Mouse (Mus musculus) cerebellum, adult 2 months (tissue): ENCODE measurements around the gene Eefsec. TPM values are rescaled to one million over a fixed set of nuclear protein-coding genes. Genes with fewer than 3 reads are reported as not detected.

Experiments
- DNase-seq, 2 experiments: peaks; one replicate each; pipeline ENCODE4 v3.0.0; 2021
- H3K27ac ChIP-seq: fragments of 200-500 bp; 2 replicates; pipeline ENCODE4 v1.5.1; 2012; ENCODE audit warnings: low read length, control low read depth, inconsistent platforms; ENCODE audit not compliant: insufficient read depth
- H3K27me3 ChIP-seq: fragments of 200-500 bp; 2 replicates; pipeline ENCODE4 v1.6.1; 2012; ENCODE audit warnings: inconsistent platforms, mild to moderate bottlenecking, low read length, moderate library complexity; ENCODE audit not compliant: control insufficient read depth, insufficient read depth
- H3K4me1 ChIP-seq: fragments of 200-500 bp; 2 replicates; pipeline ENCODE4 v1.6.1; 2011; ENCODE audit warnings: low read length; ENCODE audit not compliant: control insufficient read depth, insufficient read depth
- H3K4me3 ChIP-seq: fragments of 200-500 bp; replicated peaks from 2 replicates; pipeline ENCODE3; 2011; ENCODE audit warnings: mild to moderate bottlenecking, low read depth, low read length, control low read depth; ENCODE audit not compliant: insufficient read depth
- CTCF ChIP-seq: fragments of 200-500 bp; IDR thresholded peaks from 2 replicates; pipeline ENCODE4 v1.5.1; 2011; ENCODE audit warnings: low read depth, mild to moderate bottlenecking, control low read depth, low read length, moderate library complexity, borderline replicate concordance; ENCODE audit not compliant: insufficient read depth
- POLR2A ChIP-seq: fragments of 200-500 bp; IDR thresholded peaks from 2 replicates; pipeline ENCODE4 v1.6.1; 2011; ENCODE audit warnings: low read length, control low read depth, borderline replicate concordance; ENCODE audit not compliant: insufficient read depth
- WGBS: fragments of 180-500 bp; shearing (Covaris S2); methylation state at CpG from one replicate; pipeline ENCODE4 v1.1.7; 2018; 5-methylcytosine and 5-hydroxymethylcytosine counted together
- polyA plus RNA-seq: library from polyadenylated mRNA; depleted of rRNA; stranded (reverse); fragments of >200 nt; gene quantifications from 2 replicates; pipeline ENCODE4 v1.2.3, GENCODE M21; 2012; rRNA removed

Gene Eefsec
- polyA plus RNA-seq, 1 experiment, result 17.0 TPM

- DNase-seq, result no peak
Observed at GRCm38 (mm10) chr6:88208321-88208720, 238.0 kb downstream of the Eefsec start.

GRCm38 (mm10) chr6:88207403-88208033 is 238.8 kb downstream of the Eefsec start:
- Histone ChIP-seq H3K4me1 (no peaks in the 10 kb centered on the region), H3K27me3 (no peaks in the 10 kb centered on the region; the same call in 1 of the 2 replicates), H3K27ac (no peak overlapping the region), H3K4me3 (no peak overlapping the region)
- no peak for DNase-seq
- WGBS, result 71% methylated on average over 10 of the region's 10 CpGs
- no peak for TF ChIP-seq POLR2A
- no peak for TF ChIP-seq CTCF

More at GRCm38 (mm10) chr6:88208321-88208720, 238.0 kb downstream of the Eefsec start:
- H3K27ac ChIP-seq, result no peak overlapping the region
- H3K4me1 ChIP-seq, result no peaks in the 10 kb centered on the region
- H3K4me3 ChIP-seq, result no peak overlapping the region
- TF ChIP-seq CTCF, result no peak
- TF ChIP-seq POLR2A, result no peak
- 93% methylated on average over 3 of the region's 3 CpGs for WGBS
- H3K27me3 ChIP-seq, result no peaks in the 10 kb centered on the region; the same call in 1 of the 2 replicates

Other genes starting within 250 kb of the Eefsec start
- gene Dnajb8, start 224.3 kb downstream of the Eefsec start, polyA plus RNA-seq, result not detected in 2 replicates
- 49.2 and 49.9 TPM in 2 replicates for gene Ruvbl1, start 18.9 kb upstream of the Eefsec start, polyA plus RNA-seq
- 86.8 and 93.3 TPM in 2 replicates for gene Sec61a1, start 72.4 kb upstream of the Eefsec start, polyA plus RNA-seq
- gene Kbtbd12, start 191.4 kb upstream of the Eefsec start, polyA plus RNA-seq, result 0.13 and 0.25 TPM in 2 replicates